Mouse (Mus musculus): Measurements from ENCODE around the gene Th. TPM values are rescaled to one million over a fixed set of nuclear protein-coding genes. Genes with fewer than 3 reads are reported as not detected.

Gene Th
- polyA plus RNA-seq, 1 experiment from 2014 or later = 1.5 TPM

- WGBS (ENCODE audit: insufficient replicate concordance) = 69% methylated on average over 10 of the region's 10 CpGs
These were observed 34.8 kb downstream of the Th start for GRCm38 (mm10) chr7:142895901-142896665.

GRCm38 (mm10) chr7:142895223-142895840 is 35.6 kb downstream of the Th start:
- no peak overlapping the region for H3K4me3 ChIP-seq (ENCODE audit: low read depth, low read length)
- no peak for ATAC-seq (replicated peaks; ENCODE audit: insufficient number of reproducible peaks, low FRiP score, low TSS enrichment)
- H3K4me2 ChIP-seq = no peak overlapping the region
- peaks cover 61% of the 10 kb centered on the region for H3K27me3 ChIP-seq (ENCODE audit: control insufficient read depth, insufficient read depth, low read length)
- WGBS (ENCODE audit: insufficient replicate concordance) = 73% methylated on average over 18 of the region's 18 CpGs
- H3K4me1 ChIP-seq (ENCODE audit: control insufficient read depth, insufficient read depth, low read length) = peaks cover 18% of the 10 kb centered on the region
- no peaks in the 10 kb centered on the region for H3K36me3 ChIP-seq (ENCODE audit: control insufficient read depth, insufficient read depth, low read length)
- H3K9ac ChIP-seq (ENCODE audit: low read depth, low read length) = no peak overlapping the region
- H3K9me3 ChIP-seq (replicated peaks; ENCODE audit: control insufficient read depth, low read length) = no peaks in the 10 kb centered on the region
- no peak overlapping the region for H3K27ac ChIP-seq (ENCODE audit: low read depth, low read length)

More at GRCm38 (mm10) chr7:142895901-142896665, 34.8 kb downstream of the Th start:
- H3K9me3 ChIP-seq (replicated peaks; ENCODE audit: control insufficient read depth, low read length) = no peaks in the 10 kb centered on the region
- H3K9ac ChIP-seq (ENCODE audit: low read depth, low read length) = no peak overlapping the region
- H3K4me3 ChIP-seq (ENCODE audit: low read depth, low read length) = no peak overlapping the region
- no peaks in the 10 kb centered on the region for H3K36me3 ChIP-seq (ENCODE audit: control insufficient read depth, insufficient read depth, low read length)
- peaks cover 18% of the 10 kb centered on the region for H3K4me1 ChIP-seq (ENCODE audit: control insufficient read depth, insufficient read depth, low read length)
- H3K27ac ChIP-seq (ENCODE audit: low read depth, low read length) = no peak overlapping the region
- ATAC-seq (replicated peaks; ENCODE audit: insufficient number of reproducible peaks, low FRiP score, low TSS enrichment) = no peak
- no peak overlapping the region for H3K4me2 ChIP-seq
- H3K27me3 ChIP-seq (ENCODE audit: control insufficient read depth, insufficient read depth, low read length) = peaks cover 62% of the 10 kb centered on the region

DNA sequence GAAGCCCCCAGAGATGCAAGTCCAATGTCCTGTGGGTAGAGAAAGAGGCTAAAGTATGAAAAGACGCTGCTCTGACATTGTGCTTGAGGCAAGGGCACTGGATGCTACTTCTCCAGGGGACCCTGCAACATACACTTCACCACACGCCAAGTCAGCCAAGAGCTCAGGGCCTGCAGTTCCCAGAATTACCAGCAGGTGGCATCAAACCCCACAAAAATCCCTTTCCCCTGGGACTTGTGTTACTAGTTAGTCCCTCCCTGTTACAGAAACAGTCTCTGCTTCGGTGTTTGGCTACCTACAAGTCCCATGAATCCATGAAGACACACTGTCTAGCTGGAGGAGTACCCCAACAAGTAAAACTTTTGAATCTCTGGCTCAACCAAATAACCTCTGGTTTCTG is 36.3 kb downstream of the Th start:
- no peaks in the 10 kb centered on the region for H3K9me3 ChIP-seq (replicated peaks; ENCODE audit: control insufficient read depth, low read length)
- ATAC-seq (replicated peaks; ENCODE audit: insufficient number of reproducible peaks, low FRiP score, low TSS enrichment) = no peak
- H3K27me3 ChIP-seq (ENCODE audit: control insufficient read depth, insufficient read depth, low read length) = peaks cover 59% of the 10 kb centered on the region
- H3K9ac ChIP-seq (ENCODE audit: low read depth, low read length) = no peak overlapping the region
- H3K4me2 ChIP-seq = no peak overlapping the region
- H3K4me3 ChIP-seq (ENCODE audit: low read depth, low read length) = no peak overlapping the region
- H3K4me1 ChIP-seq (ENCODE audit: control insufficient read depth, insufficient read depth, low read length) = peaks cover 18% of the 10 kb centered on the region
- no peak overlapping the region for H3K27ac ChIP-seq (ENCODE audit: low read depth, low read length)
- H3K36me3 ChIP-seq (ENCODE audit: control insufficient read depth, insufficient read depth, low read length) = no peaks in the 10 kb centered on the region
- 9% methylated on average over 3 of the region's 3 CpGs for WGBS (ENCODE audit: insufficient replicate concordance)

GRCm38 (mm10) chr7:142893721-142894639 is 36.9 kb downstream of the Th start:
- H3K9me3 ChIP-seq (replicated peaks; ENCODE audit: control insufficient read depth, low read length) = no peaks in the 10 kb centered on the region
- H3K4me3 ChIP-seq (ENCODE audit: low read depth, low read length) = no peak overlapping the region
- H3K27me3 ChIP-seq (ENCODE audit: control insufficient read depth, insufficient read depth, low read length) = peaks cover 55% of the 10 kb centered on the region
- peaks cover 18% of the 10 kb centered on the region for H3K4me1 ChIP-seq (ENCODE audit: control insufficient read depth, insufficient read depth, low read length)
- 51% methylated on average over 12 of the region's 12 CpGs for WGBS (ENCODE audit: insufficient replicate concordance)
- ATAC-seq (replicated peaks; ENCODE audit: insufficient number of reproducible peaks, low FRiP score, low TSS enrichment) = peak; percentile 60
- H3K9ac ChIP-seq (ENCODE audit: low read depth, low read length) = no peak overlapping the region
- no peaks in the 10 kb centered on the region for H3K36me3 ChIP-seq (ENCODE audit: control insufficient read depth, insufficient read depth, low read length)
- H3K4me2 ChIP-seq = no peak overlapping the region
- H3K27ac ChIP-seq (ENCODE audit: low read depth, low read length) = no peak overlapping the region

DNA sequence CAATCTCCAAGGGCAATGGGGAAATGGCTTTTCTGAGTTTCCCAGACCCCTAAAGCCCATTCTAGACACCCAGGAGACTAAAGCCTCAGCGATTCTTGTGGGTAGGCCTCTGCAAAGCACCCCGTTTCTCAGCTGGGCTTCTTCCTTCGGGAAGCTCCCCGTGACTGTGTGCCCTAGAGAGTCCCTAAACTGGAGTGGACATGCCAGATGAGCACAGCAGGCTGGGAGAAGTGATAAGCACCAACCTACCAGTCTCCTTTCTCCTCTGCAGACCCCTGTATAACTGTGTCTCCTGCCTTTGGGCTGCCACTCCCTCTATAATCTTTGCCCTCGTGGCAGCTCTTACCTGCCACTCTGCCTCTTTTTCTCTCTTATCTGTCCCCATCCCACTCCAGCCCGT is 37.6 kb downstream of the Th start:
- Histone ChIP-seq H3K4me2 (no peak overlapping the region), H3K27ac (ENCODE audit: low read depth, low read length) (no peak overlapping the region), H3K36me3 (ENCODE audit: control insufficient read depth, insufficient read depth, low read length) (no peaks in the 10 kb centered on the region), H3K4me3 (ENCODE audit: low read depth, low read length) (no peak overlapping the region), H3K27me3 (ENCODE audit: control insufficient read depth, insufficient read depth, low read length) (peaks cover 54% of the 10 kb centered on the region), H3K9me3 (replicated peaks; ENCODE audit: control insufficient read depth, low read length) (no peaks in the 10 kb centered on the region), H3K9ac (ENCODE audit: low read depth, low read length) (no peak overlapping the region), H3K4me1 (ENCODE audit: control insufficient read depth, insufficient read depth, low read length) (peaks cover 18% of the 10 kb centered on the region)
- ATAC-seq (replicated peaks; ENCODE audit: insufficient number of reproducible peaks, low FRiP score, low TSS enrichment) = no peak
- WGBS (ENCODE audit: insufficient replicate concordance) = 56% methylated on average over 6 of the region's 6 CpGs

DNA sequence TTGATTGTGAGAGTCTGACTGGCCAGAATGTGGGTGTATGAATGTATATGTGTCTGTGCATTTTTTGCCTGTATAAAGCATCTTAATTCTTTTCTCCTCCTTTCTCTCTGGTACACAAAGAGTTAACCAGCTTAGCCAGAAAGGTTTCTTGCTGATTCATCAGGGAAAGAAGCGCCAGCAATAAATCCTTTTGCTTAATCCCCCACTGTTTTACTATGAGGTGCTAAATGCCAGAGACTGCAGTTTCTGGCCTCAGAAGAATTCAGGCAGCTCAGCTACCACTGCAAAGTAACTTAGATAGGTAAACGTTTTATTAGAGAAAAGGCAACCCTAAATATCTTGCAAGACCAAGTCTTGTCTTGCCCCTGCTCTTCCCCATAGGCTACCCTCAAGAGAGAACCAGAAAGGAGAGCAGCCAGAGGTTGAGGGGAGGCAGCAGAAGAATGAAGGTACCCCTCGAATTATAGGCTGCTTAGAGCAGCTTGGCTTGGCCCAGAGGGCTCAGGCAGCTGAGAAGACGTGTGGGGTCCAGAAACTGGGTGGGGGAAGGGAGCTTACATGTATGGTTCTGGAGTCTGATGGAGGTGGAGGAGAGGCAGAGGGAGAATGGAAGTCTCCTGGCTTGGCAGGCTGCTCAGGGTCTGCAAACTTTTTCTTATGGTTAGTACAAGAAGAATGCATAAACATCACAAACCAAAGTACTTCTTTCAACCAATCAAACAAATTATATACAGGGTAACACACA is 61.3 kb downstream of the Th start:
- Histone ChIP-seq H3K27me3 (ENCODE audit: control insufficient read depth, insufficient read depth, low read length) (no peaks in the 10 kb centered on the region), H3K27ac (ENCODE audit: low read depth, low read length) (no peak overlapping the region), H3K9ac (ENCODE audit: low read depth, low read length) (no peak overlapping the region), H3K4me1 (ENCODE audit: control insufficient read depth, insufficient read depth, low read length) (no peaks in the 10 kb centered on the region), H3K4me2 (no peak overlapping the region), H3K9me3 (replicated peaks; ENCODE audit: control insufficient read depth, low read length) (no peaks in the 10 kb centered on the region), H3K36me3 (ENCODE audit: control insufficient read depth, insufficient read depth, low read length) (no peaks in the 10 kb centered on the region), H3K4me3 (ENCODE audit: low read depth, low read length) (no peak overlapping the region)
- 8% methylated on average over 4 of the region's 4 CpGs for WGBS (ENCODE audit: insufficient replicate concordance)
- ATAC-seq (replicated peaks; ENCODE audit: insufficient number of reproducible peaks, low FRiP score, low TSS enrichment) = no peak

DNA sequence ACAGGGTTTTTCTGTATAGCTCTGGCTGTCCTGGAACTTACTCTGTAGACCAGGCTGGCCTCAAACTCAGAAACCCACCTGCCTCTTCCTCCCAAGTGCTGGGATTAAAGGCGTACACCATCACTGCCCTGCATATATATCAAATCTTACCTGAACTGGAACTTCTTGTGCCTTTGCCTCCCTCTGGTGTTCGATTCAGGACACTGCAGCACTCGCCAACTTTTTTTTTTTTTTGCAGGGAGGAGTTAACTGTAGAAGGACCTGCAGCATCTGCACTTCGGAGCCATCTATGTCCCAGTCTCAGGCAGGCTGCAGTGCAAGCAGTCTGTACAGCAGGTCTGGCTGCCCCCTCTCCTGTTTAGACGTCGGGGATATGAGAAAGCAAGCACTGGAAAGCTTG is 80.2 kb downstream of the Th start:
- Histone ChIP-seq H3K9ac (ENCODE audit: low read depth, low read length) (no peak overlapping the region), H3K27ac (ENCODE audit: low read depth, low read length) (no peak overlapping the region), H3K4me2 (no peak overlapping the region), H3K27me3 (ENCODE audit: control insufficient read depth, insufficient read depth, low read length) (no peaks in the 10 kb centered on the region), H3K4me1 (ENCODE audit: control insufficient read depth, insufficient read depth, low read length) (no peaks in the 10 kb centered on the region), H3K9me3 (replicated peaks; ENCODE audit: control insufficient read depth, low read length) (no peaks in the 10 kb centered on the region), H3K36me3 (ENCODE audit: control insufficient read depth, insufficient read depth, low read length) (no peaks in the 10 kb centered on the region), H3K4me3 (ENCODE audit: low read depth, low read length) (no peak overlapping the region)
- no peak for ATAC-seq (replicated peaks; ENCODE audit: insufficient number of reproducible peaks, low FRiP score, low TSS enrichment)
- 17% methylated on average over 6 of the region's 6 CpGs for WGBS (ENCODE audit: insufficient replicate concordance)
